Mouse (Mus musculus): Measurements from ENCODE around the gene Slk. TPM values are rescaled to one million over a fixed set of nuclear protein-coding genes. Genes with fewer than 3 reads are reported as not detected.

The Slk gene
- polyA plus RNA-seq, 1 experiment from 2014 or later: 13.8 TPM

DNA sequence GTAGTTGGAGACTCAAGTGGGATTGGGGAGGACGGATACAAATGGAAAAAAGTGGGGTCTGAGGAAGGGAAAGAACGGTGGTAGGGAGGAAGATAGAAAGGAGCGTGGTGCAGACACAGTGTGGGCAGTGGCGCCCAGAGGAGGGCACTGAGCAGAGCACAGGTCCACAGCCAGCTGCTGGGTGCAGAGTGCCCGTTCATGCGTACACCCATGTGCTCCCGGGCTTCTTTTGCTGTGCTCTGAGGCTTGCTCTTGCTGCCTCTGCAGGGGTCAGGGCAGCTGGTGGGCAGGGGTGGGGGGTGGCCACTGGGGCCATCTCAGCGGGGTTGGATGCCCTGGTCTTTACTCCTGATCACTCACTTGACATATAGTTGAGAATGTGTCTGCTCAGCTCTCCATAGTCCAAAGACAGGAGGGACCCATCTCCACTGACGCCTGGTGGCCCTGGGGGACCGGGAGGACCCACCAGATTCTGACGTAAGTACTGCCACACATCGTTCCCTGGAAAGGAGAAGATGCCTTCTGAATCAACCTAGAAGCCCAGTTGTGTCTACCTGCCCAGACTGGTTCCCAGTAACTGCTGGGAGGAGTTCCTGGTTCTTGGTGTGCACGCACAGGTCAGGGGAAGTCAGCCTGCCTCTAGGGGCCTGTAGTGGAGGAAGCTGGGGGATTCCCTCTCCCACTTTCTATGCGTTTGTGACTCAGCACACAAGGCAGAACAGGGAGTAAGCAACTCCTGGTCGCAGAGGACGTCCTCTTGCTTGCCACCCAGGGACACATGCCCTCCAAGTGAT, 71.1 kb downstream of the Slk start:
- Histone ChIP-seq H3K4me2 (ENCODE audit: low read depth, low read length, severe bottlenecking) (no peak overlapping the region), H3K4me1 (replicated peaks; ENCODE audit: control insufficient read depth, insufficient read depth, low read length) (no peaks in the 10 kb centered on the region), H3K27ac (ENCODE audit: low read depth, low read length) (no peak overlapping the region), H3K9ac (ENCODE audit: low read length) (no peak overlapping the region), H3K36me3 (ENCODE audit: control insufficient read depth, insufficient read depth, low read length) (no peaks in the 10 kb centered on the region), H3K4me3 (ENCODE audit: low read depth, low read length) (no peak overlapping the region), H3K27me3 (ENCODE audit: control insufficient read depth, insufficient read depth, low read length) (no peaks in the 10 kb centered on the region), H3K9me3 (ENCODE audit: control insufficient read depth, low read length) (no peaks in the 10 kb centered on the region)
- 89% methylated on average over 16 of the region's 16 CpGs for WGBS
- no peak for ATAC-seq (replicated peaks; ENCODE audit: low FRiP score)
- DNase-seq (ENCODE audit: low spot score): no peak

DNA sequence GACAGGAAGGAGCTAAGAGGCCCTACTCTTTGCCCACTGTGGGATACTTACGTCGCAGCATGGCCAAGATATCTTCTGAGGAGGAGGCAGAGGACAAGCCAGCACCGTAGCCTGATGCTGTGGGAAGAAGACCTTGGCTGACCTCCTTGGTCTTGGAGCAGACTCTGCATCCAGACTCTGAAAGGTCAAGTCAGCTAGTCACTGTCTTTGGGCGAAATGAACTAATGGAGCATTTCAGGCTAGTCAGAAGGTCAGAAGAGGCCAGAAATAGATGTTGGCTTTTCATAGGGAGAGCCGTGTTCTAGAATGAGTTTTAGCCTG, 71.6 kb downstream of the Slk start:
- Histone ChIP-seq H3K4me3 (ENCODE audit: low read depth, low read length) (no peak overlapping the region), H3K9ac (ENCODE audit: low read length) (no peak overlapping the region), H3K27me3 (ENCODE audit: control insufficient read depth, insufficient read depth, low read length) (no peaks in the 10 kb centered on the region), H3K36me3 (ENCODE audit: control insufficient read depth, insufficient read depth, low read length) (no peaks in the 10 kb centered on the region), H3K4me1 (replicated peaks; ENCODE audit: control insufficient read depth, insufficient read depth, low read length) (no peaks in the 10 kb centered on the region), H3K27ac (ENCODE audit: low read depth, low read length) (no peak overlapping the region), H3K4me2 (ENCODE audit: low read depth, low read length, severe bottlenecking) (no peak overlapping the region), H3K9me3 (ENCODE audit: control insufficient read depth, low read length) (no peaks in the 10 kb centered on the region)
- DNase-seq (ENCODE audit: low spot score) (no peak), ATAC-seq (replicated peaks; ENCODE audit: low FRiP score) (no peak)
- 88% methylated on average over 5 of the region's 5 CpGs for WGBS

DNA sequence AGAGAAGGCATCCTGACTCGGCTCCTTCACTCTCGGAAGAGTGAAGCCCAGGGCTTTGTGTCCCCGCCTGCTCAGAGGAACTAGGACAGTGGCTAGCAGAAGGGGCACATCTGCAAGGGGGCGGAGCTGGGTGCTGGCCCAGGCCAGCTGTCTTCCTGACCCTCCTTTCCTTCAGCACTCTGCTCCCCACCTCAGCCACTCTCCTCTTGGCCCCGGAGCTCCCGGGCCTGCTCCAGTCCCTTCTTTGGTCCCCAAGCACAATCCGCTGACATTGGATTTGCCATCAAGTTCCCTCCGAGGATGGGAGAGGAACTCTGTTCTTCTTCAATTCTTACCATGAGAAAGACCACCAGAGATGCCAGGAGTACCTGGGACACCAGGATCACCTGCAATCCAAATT, 72.8 kb downstream of the Slk start:
- Histone ChIP-seq H3K27ac (ENCODE audit: low read depth, low read length) (no peak overlapping the region), H3K9ac (ENCODE audit: low read length) (no peak overlapping the region), H3K4me2 (ENCODE audit: low read depth, low read length, severe bottlenecking) (no peak overlapping the region), H3K36me3 (ENCODE audit: control insufficient read depth, insufficient read depth, low read length) (no peaks in the 10 kb centered on the region), H3K27me3 (ENCODE audit: control insufficient read depth, insufficient read depth, low read length) (no peaks in the 10 kb centered on the region), H3K9me3 (ENCODE audit: control insufficient read depth, low read length) (no peaks in the 10 kb centered on the region), H3K4me1 (replicated peaks; ENCODE audit: control insufficient read depth, insufficient read depth, low read length) (no peaks in the 10 kb centered on the region), H3K4me3 (ENCODE audit: low read depth, low read length) (no peak overlapping the region)
- 75% methylated on average over 8 of the region's 8 CpGs for WGBS
- DNase-seq (ENCODE audit: low spot score): no peak
- no peak for ATAC-seq (replicated peaks; ENCODE audit: low FRiP score)

DNA sequence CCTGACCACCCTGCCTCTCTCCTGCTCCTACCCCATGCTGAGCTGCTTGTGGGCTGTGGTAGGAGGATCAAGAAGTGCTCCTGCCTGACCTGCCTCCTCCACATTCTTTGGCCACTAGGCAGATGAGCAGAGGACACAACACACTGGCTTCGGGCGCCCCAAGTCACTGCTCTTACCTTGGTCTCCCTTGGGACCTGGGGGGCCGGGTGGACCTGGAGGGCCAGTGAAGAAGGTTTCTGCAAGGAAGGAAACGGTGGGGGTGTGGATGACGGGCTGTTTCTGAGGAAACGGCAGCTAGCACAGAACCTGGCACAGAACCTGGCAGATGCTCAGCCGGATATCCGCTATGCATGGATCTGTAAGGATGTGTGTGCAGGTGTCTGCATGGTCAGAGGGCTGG, 73.7 kb downstream of the Slk start:
- ATAC-seq (replicated peaks; ENCODE audit: low FRiP score) (no peak), DNase-seq (ENCODE audit: low spot score) (peak; percentile 35)
- WGBS: 87% methylated on average over 8 of the region's 8 CpGs
- Histone ChIP-seq H3K27me3 (ENCODE audit: control insufficient read depth, insufficient read depth, low read length) (no peaks in the 10 kb centered on the region), H3K4me2 (ENCODE audit: low read depth, low read length, severe bottlenecking) (no peak overlapping the region), H3K4me1 (replicated peaks; ENCODE audit: control insufficient read depth, insufficient read depth, low read length) (no peaks in the 10 kb centered on the region), H3K9me3 (ENCODE audit: control insufficient read depth, low read length) (no peaks in the 10 kb centered on the region), H3K4me3 (ENCODE audit: low read depth, low read length) (no peak overlapping the region), H3K27ac (ENCODE audit: low read depth, low read length) (no peak overlapping the region), H3K36me3 (ENCODE audit: control insufficient read depth, insufficient read depth, low read length) (no peaks in the 10 kb centered on the region), H3K9ac (ENCODE audit: low read length) (no peak overlapping the region)

DNA sequence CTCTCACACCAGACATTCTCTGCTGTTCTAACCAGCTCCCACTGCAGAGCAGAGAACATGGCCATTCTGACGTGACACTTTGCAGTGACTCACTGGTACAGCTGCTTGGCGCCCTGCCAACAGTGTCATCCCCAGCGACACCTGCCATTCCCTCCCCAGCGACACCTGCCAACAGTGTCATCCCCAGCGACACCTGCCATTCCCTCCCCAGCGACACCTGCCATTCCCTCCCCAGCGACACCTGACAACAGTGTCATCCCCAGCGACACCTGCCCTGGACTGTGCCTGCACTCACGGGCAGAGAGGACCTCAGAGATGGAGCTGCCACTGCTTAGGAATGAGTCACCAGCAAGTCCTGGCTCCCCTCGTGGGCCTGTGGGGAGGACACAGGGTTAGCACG, 75.4 kb downstream of the Slk start:
- H3K9ac ChIP-seq (ENCODE audit: low read length): no peak overlapping the region
- no peaks in the 10 kb centered on the region for H3K4me1 ChIP-seq (replicated peaks; ENCODE audit: control insufficient read depth, insufficient read depth, low read length)
- no peaks in the 10 kb centered on the region for H3K9me3 ChIP-seq (ENCODE audit: control insufficient read depth, low read length)
- no peaks in the 10 kb centered on the region for H3K36me3 ChIP-seq (ENCODE audit: control insufficient read depth, insufficient read depth, low read length)
- H3K27me3 ChIP-seq (ENCODE audit: control insufficient read depth, insufficient read depth, low read length): no peaks in the 10 kb centered on the region
- WGBS: 84% methylated on average over 11 of the region's 11 CpGs
- no peak overlapping the region for H3K27ac ChIP-seq (ENCODE audit: low read depth, low read length)
- peak; percentile 33 for DNase-seq (ENCODE audit: low spot score)
- H3K4me3 ChIP-seq (ENCODE audit: low read depth, low read length): no peak overlapping the region
- no peak overlapping the region for H3K4me2 ChIP-seq (ENCODE audit: low read depth, low read length, severe bottlenecking)
- no peak for ATAC-seq (replicated peaks; ENCODE audit: low FRiP score)

DNA sequence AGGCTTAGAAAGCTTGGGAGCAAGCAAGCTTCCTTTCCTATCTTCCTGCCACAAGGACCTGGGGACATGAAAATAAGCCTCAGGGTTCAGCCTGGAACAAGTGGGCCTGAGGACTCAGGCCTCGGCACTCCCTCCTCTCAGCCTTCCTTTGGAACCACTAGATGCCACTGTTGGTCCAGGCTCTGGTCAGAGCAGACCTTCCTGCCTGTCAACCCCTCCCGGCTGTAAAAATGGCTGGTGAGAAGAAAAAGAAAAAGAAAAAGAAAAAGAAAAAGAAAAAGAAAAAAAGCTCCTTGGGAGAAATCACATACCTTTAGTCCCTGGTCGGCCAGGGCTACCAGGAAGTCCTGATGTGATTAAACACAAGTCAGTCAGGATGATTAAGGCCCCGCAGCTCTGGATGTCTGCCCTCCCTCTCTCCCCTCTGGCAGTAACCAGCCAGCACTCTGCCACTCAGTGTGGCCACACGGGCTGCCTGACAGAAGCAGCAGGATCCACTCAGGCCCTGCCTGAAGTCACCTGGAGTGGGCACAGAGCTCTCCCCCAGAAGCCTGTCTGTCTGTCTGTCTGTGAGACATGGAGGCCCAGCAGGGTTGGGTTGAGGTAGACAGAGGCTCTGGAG, 79.5 kb downstream of the Slk start:
- Histone ChIP-seq H3K27me3 (ENCODE audit: control insufficient read depth, insufficient read depth, low read length) (no peaks in the 10 kb centered on the region), H3K36me3 (ENCODE audit: control insufficient read depth, insufficient read depth, low read length) (no peaks in the 10 kb centered on the region), H3K4me3 (ENCODE audit: low read depth, low read length) (no peak overlapping the region), H3K27ac (ENCODE audit: low read depth, low read length) (no peak overlapping the region), H3K9ac (ENCODE audit: low read length) (peak overlapping the region; percentile 0; the same call in 1 of the 2 replicates), H3K4me2 (ENCODE audit: low read depth, low read length, severe bottlenecking) (no peak overlapping the region), H3K4me1 (replicated peaks; ENCODE audit: control insufficient read depth, insufficient read depth, low read length) (no peaks in the 10 kb centered on the region), H3K9me3 (ENCODE audit: control insufficient read depth, low read length) (no peaks in the 10 kb centered on the region)
- ATAC-seq (replicated peaks; ENCODE audit: low FRiP score): peak; percentile 76
- 27% methylated on average over 5 of the region's 5 CpGs for WGBS
- DNase-seq (ENCODE audit: low spot score): peak; percentile 73

DNA sequence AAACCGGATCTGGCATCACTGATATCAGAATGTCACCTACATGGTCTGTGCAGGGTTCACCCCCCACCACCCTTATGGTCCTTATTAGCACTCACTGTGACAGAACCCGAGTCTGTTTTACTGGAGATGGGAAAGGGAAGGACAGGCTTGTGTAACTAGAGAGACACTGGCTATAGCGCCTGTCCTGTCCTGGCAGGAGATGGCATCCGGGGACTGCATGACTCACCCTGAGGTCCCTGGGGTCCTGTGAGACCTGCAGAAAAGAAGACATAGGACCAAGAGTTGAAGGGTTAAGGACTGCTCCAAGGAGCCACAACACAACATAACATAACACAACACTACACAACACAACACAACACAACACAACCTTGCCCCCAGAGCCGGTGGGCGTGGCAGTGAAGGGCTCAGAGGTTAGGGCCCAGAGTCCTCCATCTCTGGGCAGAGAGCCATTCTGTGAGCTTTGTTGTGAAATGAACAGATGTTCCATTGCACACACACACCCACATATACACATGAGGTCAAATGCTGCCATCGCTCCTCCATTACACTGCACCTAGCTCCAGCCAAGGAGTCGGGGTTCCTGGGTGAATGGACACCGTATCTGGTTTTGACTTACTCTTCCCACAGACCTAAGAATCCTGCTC, 80.4 kb downstream of the Slk start:
- H3K9ac ChIP-seq (ENCODE audit: low read length): no peak overlapping the region
- no peak overlapping the region for H3K27ac ChIP-seq (ENCODE audit: low read depth, low read length)
- DNase-seq (ENCODE audit: low spot score): peak; percentile 42
- no peaks in the 10 kb centered on the region for H3K9me3 ChIP-seq (ENCODE audit: control insufficient read depth, low read length)
- WGBS: 88% methylated on average over 9 of the region's 9 CpGs
- no peak for ATAC-seq (replicated peaks; ENCODE audit: low FRiP score)
- no peaks in the 10 kb centered on the region for H3K27me3 ChIP-seq (ENCODE audit: control insufficient read depth, insufficient read depth, low read length)
- no peaks in the 10 kb centered on the region for H3K4me1 ChIP-seq (replicated peaks; ENCODE audit: control insufficient read depth, insufficient read depth, low read length)
- H3K36me3 ChIP-seq (ENCODE audit: control insufficient read depth, insufficient read depth, low read length): no peaks in the 10 kb centered on the region
- no peak overlapping the region for H3K4me2 ChIP-seq (ENCODE audit: low read depth, low read length, severe bottlenecking)
- H3K4me3 ChIP-seq (ENCODE audit: low read depth, low read length): no peak overlapping the region

DNA sequence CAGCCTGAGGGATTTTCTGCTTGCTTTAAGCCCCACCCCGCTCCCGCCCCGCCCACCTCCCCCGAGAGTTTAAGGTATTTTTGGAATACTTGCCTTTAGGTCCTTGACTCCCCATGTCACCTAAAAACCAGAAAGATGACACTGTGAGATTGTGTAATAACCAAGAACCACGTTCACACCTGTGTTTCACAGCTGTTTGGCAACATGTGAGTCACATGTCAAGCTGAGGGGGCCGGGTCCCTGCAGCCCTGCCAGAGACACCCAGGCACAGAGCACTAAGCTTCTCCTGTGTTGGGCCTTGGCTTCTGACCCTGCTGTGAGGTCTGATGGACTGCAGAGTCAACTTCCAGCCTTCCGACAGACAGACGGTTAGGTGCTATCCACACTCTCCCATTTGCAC, 88.1 kb downstream of the Slk start:
- DNase-seq (ENCODE audit: low spot score): no peak
- Histone ChIP-seq H3K4me2 (ENCODE audit: low read depth, low read length, severe bottlenecking) (no peak overlapping the region), H3K27ac (ENCODE audit: low read depth, low read length) (no peak overlapping the region), H3K27me3 (ENCODE audit: control insufficient read depth, insufficient read depth, low read length) (no peaks in the 10 kb centered on the region), H3K9me3 (ENCODE audit: control insufficient read depth, low read length) (no peaks in the 10 kb centered on the region), H3K36me3 (ENCODE audit: control insufficient read depth, insufficient read depth, low read length) (no peaks in the 10 kb centered on the region), H3K4me1 (replicated peaks; ENCODE audit: control insufficient read depth, insufficient read depth, low read length) (no peaks in the 10 kb centered on the region), H3K9ac (ENCODE audit: low read length) (no peak overlapping the region), H3K4me3 (ENCODE audit: low read depth, low read length) (no peak overlapping the region)
- 71% methylated on average over 8 of the region's 8 CpGs for WGBS
- no peak for ATAC-seq (replicated peaks; ENCODE audit: low FRiP score)

Measured in forebrain, embryonic 11.5 days (tissue).